Mouse (Mus musculus) T-helper 2 cell (primary cell): ENCODE data around the gene Sphkap.

Source experiments
- in situ Hi-C: fragments of 300-600 bp; cut with MboI, MseI; formaldehyde crosslinking; loops from one replicate; pipeline ENCODE4 v1.15.1; 2025; ENCODE audit warnings: high pct_unique_total_duplicates

Gene Sphkap

DNA sequence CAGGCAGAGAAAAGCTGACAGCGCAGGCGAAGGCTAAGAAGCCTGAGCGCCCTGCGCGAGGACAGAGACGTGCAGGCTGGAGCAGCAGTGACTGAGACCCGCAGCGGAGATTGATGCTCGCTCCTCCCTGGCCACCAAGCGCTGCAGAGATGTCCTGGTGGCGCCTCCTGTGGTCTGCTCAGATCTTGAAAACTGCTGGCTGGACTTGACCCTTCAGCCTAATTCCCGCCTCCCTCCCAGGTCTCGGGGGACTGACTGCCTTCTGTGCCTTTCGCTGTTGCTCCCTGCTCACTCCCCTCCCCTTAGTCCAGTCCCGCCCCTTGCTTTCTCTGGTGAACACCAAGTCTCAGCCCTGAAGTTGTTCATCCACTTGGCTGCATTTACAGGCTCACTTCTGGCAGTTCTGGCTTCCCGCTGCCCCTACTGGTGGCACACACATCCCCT, at the start of gene Sphkap:
Sphkap (minus strand) TSS at position 180 of the 444 bp plus-strand sequence.
- in situ Hi-C loops = no loop called here

DNA sequence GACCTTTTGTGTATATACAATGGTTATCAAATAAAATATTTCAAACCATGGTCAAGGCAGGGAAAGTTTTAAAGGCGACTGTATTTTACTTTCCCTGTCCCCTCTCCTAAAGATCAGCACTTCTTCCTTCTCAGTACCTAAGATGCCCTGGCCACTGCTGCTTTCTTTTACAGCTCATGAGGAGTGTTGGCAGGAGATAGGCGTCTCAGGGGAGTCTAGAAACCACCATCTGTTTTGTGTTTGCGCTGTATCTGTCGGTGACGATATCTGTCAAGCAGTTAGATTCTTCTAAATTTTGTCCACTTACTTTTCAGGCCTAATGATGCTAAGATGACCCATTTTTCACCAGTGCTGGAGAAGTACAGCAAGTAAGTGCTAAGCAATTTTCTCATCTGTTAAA, 43.3 kb upstream of the Sphkap start:
- in situ Hi-C loops = no loop called here

DNA sequence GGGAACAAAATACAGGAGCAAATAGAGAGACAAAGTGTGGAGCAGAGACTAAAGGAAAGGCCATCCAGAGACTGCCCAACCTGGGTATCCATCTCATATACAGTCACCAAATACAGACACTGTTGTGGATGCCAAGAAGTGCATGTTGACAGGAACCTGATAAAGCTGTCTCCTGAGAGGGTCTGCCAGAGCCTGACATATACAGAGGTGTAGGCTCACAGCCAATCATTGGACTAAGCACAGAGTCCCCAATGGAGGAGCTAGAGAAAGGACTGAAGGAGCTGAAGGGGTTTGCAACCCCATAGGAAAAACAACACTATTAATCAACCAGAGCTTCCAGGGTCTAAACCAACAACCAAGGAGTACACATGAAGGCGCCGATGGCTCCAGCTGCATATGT, 32.4 kb upstream of the Sphkap start:
- in situ Hi-C loops = no loop called here

DNA sequence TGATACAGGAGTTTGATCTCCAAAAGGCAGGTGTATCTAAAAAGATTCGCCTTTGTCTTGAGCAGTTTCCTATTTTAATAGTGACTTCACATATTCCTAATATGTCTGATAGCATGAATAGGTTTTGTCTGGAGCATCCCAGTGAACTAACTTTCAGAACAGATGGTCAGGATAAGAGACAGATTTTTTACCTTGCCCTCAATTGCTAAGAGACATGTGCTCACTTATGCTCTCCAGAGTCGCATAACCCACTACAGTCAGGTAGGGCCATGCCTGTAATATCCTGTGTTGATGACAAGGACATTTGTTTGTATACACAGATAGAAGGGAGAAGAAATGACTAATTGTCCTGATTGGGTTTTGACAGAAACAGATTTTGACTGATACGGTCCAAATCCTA, 25.9 kb upstream of the Sphkap start:
- in situ Hi-C loops = no loop called here

DNA sequence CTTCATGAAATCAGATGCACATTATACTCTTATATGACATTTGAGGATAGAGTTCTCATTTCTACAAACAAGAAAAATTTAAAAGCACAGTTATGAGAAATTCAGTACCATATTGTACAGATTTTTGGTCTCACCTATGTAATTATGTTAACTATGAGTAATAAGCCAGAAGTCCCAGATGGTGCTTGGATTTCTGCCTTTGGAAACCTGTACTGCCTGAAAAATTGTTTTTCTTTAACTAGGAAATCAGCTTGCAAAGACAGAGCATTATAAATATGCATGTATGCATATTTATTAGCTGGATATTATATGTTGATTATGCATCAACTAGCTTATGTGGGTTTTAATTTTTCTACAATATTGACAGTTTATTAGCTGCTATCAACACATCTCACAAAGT, 21.9 kb upstream of the Sphkap start:
- in situ Hi-C loops = no loop called here

DNA sequence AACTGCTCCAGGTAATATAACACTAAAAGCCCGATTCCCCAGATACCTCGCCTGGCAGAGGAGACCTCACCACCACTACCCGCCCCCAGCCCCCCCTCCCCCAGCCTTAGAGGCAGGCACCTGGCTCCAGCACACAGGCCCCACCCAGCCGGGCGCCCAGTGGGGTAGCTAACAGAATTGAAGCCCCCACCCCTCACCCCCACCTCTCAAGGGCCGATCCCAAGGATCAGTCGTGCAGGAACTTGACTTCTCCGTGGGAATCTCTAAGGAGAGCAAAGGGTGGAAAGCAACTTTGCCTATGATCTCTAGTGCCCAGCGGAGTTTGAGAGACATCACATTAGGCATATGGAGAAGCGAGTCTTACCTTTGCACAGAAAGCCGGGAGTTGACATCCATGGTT, 384 bp downstream of the Sphkap start:
- in situ Hi-C loops = no loop called here

DNA sequence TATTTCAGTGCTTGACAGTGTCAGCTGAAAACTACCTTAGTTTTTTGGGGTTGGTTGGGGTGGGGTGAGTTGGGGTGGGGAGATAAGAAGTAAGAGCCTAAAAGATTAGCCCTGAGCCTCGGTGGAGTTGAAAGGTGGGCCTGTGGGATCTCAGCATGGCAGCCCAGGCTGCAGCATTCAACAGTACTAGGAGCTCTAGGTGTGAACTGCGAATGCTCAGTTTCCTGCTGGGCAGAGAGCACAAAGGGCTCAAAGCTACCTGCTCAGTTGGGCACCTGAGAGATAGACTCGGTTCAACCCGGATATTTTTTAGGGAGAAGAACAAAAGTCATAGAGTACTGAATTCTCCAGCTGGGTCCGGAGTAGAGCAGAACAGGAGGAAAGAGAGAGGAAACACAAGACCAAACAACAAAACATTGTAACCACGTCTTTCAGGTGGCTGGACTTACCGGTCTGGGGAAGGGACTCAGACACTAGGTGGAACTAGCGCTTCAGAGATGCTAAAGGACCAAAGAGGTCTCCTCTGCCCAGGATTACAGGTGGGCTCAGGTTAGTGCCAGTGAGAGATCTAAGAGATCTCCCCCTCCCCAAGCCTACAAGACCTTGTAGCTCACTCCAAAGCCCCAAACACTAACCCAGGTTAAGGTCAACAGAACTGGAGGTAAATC, 984 bp downstream of the Sphkap start:
- in situ Hi-C loops = no loop called here

DNA sequence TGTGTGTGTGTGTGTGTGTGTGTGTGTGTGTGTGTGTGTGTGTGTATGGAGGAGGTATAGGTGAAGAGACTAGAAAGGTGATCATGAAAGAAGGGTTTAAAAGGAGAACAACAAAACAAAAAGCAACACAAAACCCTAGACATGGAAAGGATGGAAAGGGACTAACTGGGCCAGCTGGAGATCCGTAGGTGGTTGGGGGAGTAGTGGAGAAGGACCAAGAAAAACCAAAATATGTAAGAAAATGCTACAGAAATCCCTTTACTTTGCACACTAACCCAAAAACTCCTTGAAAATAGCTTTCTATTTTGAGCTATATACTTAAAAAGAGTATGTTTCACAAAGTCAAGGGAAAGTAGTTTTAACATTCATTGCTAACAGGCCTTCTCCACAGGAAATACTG, 6.9 kb downstream of the Sphkap start:
- in situ Hi-C loops = no loop called here

DNA sequence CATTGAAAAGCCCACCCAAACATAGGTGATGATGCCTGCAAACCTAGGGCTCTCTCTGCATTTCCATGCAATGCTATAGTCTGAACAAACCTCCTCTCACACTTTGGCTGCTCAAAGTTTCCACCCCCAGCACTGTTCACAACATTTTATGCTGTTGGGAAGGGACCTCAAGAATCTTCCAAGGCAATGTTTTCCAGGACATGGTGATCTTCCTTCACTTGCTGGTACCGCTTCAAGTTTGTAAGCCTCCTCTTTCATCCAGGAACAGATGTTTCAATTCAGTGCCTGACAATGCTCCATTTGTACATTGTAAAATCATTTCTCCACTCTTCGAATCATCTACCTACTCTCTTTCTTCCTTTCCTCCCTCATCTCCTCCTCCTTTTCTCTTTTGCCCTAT, 11.7 kb downstream of the Sphkap start:
- in situ Hi-C loops = no loop called here

DNA sequence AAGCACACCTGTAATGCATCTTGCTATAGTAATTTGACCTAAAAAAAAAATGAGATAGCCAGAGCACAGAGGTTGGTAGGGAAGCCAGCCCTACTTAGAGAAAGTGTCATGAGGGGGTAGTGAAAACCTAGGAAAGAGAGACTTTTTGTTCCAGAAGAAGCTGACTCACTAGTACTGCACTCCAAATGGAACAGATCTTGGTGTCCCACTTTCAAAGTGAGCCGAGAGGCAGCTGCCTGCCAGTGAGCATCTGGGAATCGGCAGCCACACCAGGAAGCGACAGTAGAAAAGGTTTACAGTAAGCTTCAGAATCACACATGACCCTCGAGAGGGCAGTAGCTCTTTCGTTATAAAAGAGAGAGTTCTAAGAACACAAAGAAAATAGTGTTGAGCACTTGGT, 12.4 kb downstream of the Sphkap start:
- in situ Hi-C loops = no loop called here

DNA sequence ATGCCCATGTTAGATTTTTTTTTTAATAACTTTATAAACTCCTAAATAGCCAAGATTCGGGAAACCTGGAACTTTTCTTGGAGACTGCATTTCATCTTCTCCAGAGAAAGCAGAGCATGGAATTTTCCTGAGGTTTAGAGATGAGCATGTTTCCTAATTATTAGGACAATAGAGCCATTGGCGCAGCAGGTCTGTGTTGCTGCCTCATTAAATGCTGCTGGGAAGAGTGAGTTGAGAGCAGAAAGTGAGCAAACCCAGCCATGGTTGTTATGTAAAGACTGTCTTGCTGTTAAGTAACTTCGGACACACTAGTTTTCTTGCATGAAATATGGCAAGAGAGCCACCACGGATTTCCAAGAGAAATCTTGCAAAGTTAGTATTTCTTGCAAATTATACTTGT, 18.6 kb downstream of the Sphkap start:
- in situ Hi-C loops = no loop called here

DNA sequence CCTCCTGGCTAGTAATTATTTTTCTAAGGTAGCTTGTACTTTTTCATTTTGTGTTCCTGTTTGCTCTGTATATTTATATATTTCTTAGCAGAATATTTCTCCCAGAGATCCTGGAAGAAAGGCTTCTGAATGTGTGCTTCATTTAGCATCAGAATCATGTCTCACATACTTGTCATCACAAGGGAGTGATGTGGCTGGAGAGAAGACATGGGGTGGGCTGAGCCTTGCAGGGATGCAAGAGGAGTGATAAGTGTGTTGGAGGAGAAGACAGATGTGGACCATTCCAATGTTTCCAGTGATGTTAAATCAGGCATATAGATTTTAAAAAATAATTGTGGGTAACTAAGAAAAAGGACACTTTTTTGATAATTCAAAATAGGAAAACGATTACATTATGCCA, 30.6 kb downstream of the Sphkap start:
- in situ Hi-C loops = no loop called here

DNA sequence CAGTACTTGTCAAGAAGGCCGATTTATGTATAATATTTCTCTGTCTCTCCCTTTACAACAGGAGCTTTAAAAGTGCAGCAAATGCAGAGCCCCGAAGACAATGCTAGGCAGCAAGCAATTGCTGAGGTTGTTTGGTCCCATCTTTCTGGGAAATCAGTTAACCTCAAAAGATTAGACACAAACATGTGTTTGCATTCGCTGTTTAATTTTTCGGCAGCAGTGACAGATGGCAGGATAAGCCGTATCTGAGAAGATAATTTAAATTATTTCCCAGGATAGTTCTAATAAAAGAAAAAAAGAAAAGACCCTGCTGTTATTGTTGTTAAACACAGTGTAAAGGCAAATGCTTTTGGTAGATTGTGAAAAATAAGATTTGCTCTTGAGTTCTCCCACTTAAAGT, 41.5 kb downstream of the Sphkap start:
- in situ Hi-C loops = no loop called here

DNA sequence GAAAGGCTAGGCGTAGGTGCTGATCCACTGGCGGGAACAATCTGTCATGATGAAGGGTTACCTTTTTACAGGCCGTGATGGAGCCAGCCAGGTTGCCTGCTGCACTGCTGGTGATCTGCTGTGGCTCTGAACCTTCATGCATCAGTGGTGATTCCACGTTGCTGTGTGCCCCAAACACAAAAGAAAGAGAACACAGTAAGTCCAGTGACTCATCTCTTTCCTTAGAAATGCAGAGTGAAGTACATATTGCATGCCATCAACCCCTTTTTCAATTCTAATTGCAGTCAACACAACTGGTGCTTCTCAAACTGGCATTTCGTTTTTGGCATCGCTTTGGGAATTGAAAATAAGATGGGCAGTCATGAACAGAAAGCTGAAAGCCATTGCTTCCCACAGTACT, 45.8 kb downstream of the Sphkap start:
- in situ Hi-C loops = no loop called here

DNA sequence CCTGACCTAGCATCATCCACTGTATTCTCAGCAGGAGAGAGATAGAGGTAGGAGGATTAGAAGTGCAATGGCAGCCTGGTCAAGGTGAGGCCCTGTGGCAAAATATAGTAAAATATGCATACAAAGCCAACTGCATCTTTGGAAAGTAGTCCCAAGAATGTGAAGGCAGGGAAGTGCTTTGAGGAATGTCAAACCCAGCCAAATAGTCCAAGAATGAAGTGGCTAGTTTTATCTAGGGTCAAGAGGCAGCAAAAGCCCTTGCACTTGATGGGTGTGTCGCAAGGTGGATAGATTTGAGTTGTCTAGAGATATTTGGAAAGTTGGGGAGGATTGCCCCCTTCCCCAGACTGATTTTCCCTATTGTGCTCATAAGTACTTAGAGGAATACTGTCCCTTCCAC, 61.5 kb downstream of the Sphkap start:
- in situ Hi-C loops = no loop called here

DNA sequence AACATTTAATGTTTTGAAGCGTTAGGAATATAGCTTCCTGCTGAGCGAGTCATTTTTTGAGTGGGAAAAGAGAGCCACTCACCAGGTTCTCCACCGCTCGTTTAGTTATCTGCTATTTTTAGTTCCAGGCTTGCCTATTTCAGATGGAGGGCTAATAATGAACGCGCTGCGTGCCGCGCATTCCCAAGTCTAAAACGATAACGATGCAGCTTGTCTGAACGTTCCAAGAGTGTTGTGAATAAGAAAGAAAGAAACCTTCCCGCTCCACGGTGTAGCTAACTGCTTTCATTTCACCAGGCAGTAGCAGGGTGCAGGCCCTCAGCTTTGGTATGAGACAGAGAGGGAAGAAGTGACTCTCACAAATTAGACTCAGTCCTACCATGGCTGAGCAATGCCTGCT, 62.4 kb downstream of the Sphkap start:
- in situ Hi-C loops = no loop called here

DNA sequence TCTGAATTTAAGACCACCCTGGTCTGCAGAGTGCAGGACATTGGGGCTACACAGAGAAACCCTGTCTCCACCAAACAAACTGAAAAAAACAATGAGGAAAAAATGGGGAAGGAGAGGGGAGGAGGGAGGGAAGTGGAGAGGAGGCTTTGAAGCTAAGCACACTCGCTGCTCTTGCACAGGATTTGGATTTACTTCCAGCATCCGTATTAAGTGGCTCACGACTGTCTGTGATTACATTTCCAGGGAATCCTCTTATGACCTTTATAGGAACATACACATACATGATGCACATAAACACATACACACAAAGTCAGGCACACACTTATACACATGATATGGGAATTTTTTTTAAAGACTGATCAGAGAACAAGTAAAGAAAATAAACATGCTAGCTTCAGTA, 62.9 kb downstream of the Sphkap start:
- in situ Hi-C loops = no loop called here

DNA sequence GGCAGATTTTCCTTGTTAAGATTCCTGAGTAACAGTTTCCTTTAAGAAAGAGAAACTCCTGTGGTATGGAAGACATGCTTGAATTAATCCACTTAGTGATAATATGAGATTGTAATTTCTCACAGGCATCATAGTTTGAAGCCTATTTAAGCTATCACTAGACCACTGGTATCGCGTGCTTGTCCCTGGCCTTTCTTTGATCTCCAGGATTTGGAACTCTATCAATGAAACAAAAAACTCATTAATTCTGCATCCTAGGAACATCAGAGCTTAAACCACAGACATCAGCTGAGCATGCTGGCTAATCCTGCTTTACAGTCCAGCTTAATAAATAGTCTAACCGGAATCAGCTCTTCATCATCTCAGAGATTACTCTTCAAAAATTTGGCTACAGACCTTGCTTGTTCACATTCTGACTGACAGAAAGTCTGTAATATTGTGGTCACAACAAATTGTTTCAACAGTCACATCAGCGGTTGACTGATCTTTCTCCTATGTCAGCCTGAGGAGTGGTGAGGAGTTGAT, 65.2 kb downstream of the Sphkap start:
- in situ Hi-C loops = no loop called here

DNA sequence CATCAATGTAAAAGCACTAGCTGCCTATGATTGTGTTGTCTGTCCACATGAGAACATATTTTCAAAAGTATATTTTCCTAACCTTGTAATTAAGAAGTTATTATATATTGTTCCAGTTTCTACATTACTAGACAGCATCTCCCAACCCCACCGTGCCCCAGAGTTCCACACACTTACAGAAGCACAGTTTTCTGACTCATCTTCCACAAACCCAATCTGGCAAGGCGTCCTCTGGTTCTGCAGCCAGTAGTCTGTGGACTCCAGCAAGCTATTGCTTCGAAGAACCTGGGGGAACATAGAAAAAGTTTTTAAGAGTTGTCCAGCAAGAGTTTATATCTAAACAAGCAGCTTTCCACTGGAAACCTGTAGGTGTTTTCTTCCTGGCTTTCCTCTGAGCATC, 68.6 kb downstream of the Sphkap start:
- in situ Hi-C loops = no loop called here

DNA sequence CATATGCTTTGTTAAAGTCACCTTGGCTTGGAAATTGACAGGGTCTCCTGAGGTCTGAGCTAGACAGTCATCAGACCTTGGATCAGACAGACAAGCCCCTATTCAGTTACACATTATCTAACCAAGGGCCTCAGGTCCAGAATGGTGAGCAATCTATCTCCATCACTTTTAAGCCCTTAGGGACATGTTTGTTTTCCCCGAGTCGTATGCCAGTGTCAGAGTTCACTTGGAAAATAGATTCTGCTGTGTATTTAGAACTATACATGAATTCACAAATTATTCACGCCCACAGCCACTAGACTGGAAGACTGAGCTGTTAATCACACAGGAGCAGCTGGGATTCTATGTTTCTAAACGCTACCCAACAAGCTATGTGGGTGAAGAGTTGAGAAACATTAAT, 91.1 kb downstream of the Sphkap start:
- in situ Hi-C loops = no loop called here

DNA sequence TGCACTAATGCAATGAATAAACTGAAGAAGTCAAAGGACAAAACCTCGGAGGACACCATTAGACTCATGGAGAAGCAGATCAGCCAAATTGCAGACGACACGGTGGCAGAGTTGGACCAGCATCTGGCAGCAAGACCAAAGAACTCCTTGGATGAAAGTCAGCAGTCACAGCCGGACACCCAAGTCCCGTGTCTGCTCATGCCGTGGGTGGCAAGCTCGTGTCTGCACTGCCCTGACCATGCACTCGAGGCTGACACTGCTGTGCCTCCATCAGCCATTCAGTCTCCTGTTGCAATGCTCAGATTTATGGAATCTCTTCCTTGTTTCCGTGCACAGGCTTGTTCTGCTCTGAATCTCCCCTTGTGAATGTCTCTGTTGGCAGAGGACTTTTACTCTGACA, 92.9 kb downstream of the Sphkap start:
- in situ Hi-C loops = no loop called here

DNA sequence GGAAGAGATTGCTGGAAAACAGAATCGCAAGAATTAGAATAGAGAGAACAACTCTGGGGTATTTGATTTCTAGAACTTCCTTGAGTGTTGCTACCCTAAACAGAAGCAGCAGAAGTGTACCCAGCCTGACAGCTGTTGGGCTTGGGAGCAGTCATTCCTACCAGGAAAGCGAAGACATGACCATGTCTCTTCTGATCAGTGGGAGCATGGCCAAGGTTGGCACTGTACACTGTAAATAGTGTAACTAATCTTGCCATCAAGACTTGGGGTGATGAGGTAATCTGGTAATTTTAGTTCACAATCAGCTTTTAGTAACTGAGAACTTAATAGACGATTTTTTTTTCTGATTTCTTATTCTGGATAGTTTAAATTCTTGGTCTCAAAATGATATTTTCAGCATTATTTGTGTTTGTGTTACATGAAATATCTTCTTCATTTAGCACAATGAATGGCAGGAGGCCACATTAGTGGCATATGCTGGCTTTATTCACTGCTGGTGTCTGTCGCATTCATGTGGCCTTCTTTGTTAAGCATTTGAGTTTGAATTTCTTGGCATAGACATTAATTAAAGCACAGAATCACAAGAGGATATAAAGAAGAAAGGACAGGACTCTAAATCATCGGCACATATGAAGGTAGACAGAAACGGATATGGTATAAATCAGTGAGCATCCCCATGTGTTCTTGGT, 96.2 kb downstream of the Sphkap start:
- in situ Hi-C loops = no loop called here
